Mouse (Mus musculus) heart, embryonic 11.5 days (tissue): ENCODE measurements around the gene Traf3. TPM values are rescaled to one million over a fixed set of nuclear protein-coding genes. Genes with fewer than 3 reads are reported as not detected.

Experiments used
- ATAC-seq: fragments of 200-750 bp; cut with Nextera tagmentation; replicated peaks from 2 replicates; pipeline ENCODE4 v1.8.0; 2017; ENCODE audit warnings: moderate library complexity; ENCODE audit not compliant: insufficient number of reproducible peaks, low FRiP score, low TSS enrichment
- H3K27ac ChIP-seq: fragments of 300-500 bp; sonication (generic); 2 replicates; pipeline ENCODE4 v1.5.1; 2014; ENCODE audit warnings: mild to moderate bottlenecking, low read depth, low read length
- H3K27me3 ChIP-seq: fragments of 300-500 bp; sonication (generic); 2 replicates; pipeline ENCODE4 v1.6.1; 2014; ENCODE audit warnings: mild to moderate bottlenecking, low read length, mixed read lengths; ENCODE audit not compliant: control insufficient read depth, insufficient read depth
- H3K36me3 ChIP-seq: fragments of 300-500 bp; sonication (generic); 2 replicates; pipeline ENCODE4 v1.6.1; 2014; ENCODE audit warnings: mild to moderate bottlenecking, low read length, moderate library complexity, mixed read lengths; ENCODE audit not compliant: control insufficient read depth, insufficient read depth
- H3K4me1 ChIP-seq: fragments of 300-500 bp; sonication (generic); 2 replicates; pipeline ENCODE4 v1.6.1; 2014; ENCODE audit warnings: low read length; ENCODE audit not compliant: control insufficient read depth, insufficient read depth
- H3K4me2 ChIP-seq: fragments of 300-500 bp; sonication (generic); 2 replicates; pipeline ENCODE4 v1.6.1; 2014; ENCODE audit warnings: mild to moderate bottlenecking, moderate library complexity
- H3K4me3 ChIP-seq: fragments of 300-500 bp; sonication (generic); 2 replicates; pipeline ENCODE4 v1.5.1; 2014; ENCODE audit warnings: low read depth, low read length
- H3K9ac ChIP-seq: fragments of 300-500 bp; sonication (generic); 2 replicates; pipeline ENCODE4 v1.6.1; 2014; ENCODE audit warnings: mild to moderate bottlenecking, low read depth, low read length, moderate library complexity
- H3K9me3 ChIP-seq: fragments of 300-500 bp; sonication (generic); replicated peaks from 2 replicates; pipeline ENCODE4 v1.6.1; 2016; ENCODE audit warnings: low read length; ENCODE audit not compliant: control insufficient read depth
- WGBS: fragments of 180-500 bp; shearing (Covaris S2); extraction: QIAGEN DNeasy Blood & Tissue Kit; methylation state at CpG from one replicate; pipeline ENCODE4 v1.1.7; 2014; ENCODE audit not compliant: insufficient replicate concordance; 5-methylcytosine and 5-hydroxymethylcytosine counted together
- polyA plus RNA-seq: library from polyadenylated mRNA; unstranded; fragments of >200 nt; fragmentation: Nextera tagmentation; extraction: Ambion mirVana; gene quantifications from 2 replicates; pipeline ENCODE4 v1.2.1, GENCODE M21; 2014

Traf3 gene
- polyA plus RNA-seq, 1 experiment from 2014 or later: 6.9 TPM

DNA sequence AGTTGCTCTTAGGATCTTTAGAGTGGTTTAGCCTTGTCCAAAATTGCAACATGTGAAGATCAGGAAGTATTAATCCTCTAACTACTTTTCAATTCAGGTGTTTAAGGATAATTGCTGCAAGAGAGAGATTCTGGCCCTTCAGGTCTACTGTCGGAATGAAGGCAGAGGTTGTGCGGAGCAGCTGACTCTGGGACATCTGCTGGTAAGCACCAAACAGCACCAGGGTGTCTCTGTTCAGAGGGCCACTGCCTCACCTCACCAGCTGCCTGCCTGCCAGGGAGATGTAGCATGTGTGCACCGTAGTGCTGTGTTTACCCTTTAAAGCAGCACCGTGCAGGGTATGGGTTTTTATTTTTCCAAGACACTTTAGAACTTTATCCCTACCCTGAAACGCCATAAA is 76.2 kb downstream of the Traf3 start:
- 86% methylated on average over 5 of the region's 5 CpGs for WGBS
- Histone ChIP-seq H3K9ac (no peak overlapping the region), H3K4me3 (no peak overlapping the region), H3K9me3 (no peaks in the 10 kb centered on the region), H3K27me3 (no peaks in the 10 kb centered on the region), H3K4me2 (no peak overlapping the region), H3K4me1 (0 out of 2 replicates have a peak, but pooled peaks cover 2% of the 10 kb centered on the region), H3K27ac (no peak overlapping the region), H3K36me3 (peaks cover 4% of the 10 kb centered on the region)
- ATAC-seq: no peak

DNA sequence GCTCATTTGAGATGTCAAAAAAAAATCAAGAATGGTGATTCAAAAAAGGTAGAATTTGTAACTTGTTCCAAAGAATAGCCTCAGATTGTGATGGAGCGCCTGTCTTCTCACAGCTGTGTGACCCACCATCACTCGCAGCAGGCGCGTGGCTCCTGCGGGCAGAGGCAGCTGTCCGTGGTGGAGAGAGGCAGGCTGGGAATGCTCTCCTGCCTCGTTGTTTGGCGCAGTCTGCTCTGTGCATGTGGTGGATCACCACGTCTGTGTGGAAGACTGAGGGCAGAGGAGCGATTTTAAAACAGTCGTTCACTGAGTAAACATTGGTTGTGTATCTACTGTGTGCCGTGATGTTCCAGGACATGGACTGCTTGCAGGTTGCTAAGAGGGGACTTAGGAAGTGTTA is 77.6 kb downstream of the Traf3 start:
- Histone ChIP-seq H3K36me3 (peaks cover 4% of the 10 kb centered on the region), H3K27ac (no peak overlapping the region), H3K9me3 (no peaks in the 10 kb centered on the region), H3K4me2 (no peak overlapping the region), H3K4me1 (no peaks in the 10 kb centered on the region), H3K9ac (no peak overlapping the region), H3K27me3 (no peaks in the 10 kb centered on the region), H3K4me3 (no peak overlapping the region)
- WGBS: 80% methylated on average over 12 of the region's 12 CpGs
- no peak for ATAC-seq

DNA sequence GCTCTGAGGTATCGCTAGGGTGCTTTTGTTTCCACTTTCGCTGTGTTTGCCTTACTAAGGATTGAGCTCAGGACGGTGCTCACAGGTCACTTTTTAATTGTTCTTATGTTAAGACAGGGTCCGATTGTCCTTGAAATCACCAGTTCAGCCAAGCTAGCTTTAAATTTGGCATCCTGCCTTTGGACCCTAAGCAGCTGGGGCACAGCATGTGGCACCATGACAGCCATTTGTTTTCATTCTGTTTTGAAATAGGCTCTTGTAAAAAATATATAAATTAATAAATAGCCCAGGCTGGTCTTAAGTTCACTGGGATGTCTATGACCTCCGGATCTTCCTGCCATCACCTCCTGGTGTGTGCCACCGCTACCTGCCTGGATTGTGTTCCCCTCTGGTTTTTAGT is 78.9 kb downstream of the Traf3 start:
- no peak for ATAC-seq
- H3K36me3 ChIP-seq: peaks cover 4% of the 10 kb centered on the region
- H3K27ac ChIP-seq: no peak overlapping the region
- no peaks in the 10 kb centered on the region for H3K27me3 ChIP-seq
- no peak overlapping the region for H3K4me2 ChIP-seq
- H3K9ac ChIP-seq: no peak overlapping the region
- H3K4me3 ChIP-seq: no peak overlapping the region
- 82% methylated on average over 6 of the region's 6 CpGs for WGBS
- H3K4me1 ChIP-seq: no peaks in the 10 kb centered on the region
- H3K9me3 ChIP-seq: no peaks in the 10 kb centered on the region

DNA sequence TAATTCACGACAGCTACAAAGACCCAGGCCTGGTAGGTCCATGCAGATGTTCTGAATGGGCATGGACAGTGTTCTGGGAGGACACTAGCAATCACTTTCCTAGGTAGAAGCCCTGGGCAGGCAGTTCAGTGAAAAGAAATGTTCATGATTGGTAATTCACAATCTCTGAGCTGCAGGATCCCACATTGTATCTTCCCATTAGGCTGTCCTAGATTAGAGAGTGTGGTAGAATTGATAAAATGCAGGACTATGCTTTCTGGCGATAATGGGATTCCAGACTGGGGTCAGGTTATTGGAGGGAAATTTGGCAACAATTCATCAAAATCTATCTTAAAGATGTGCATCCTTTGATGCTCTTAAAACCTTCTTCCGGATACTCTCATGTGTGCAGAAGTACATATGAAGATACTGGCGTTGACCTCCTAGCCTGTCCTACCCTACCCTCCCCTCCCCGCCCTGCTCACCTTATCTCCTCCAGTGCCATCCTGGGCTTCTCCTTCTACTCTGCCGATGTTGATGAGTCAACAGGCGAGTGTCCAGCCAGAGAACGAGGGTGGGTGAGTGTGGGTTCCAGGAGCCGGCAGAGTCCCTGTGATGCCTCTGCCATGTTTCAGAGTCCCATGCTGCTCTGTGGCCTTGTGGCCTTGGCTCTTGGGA is 80.8 kb downstream of the Traf3 start:
- H3K36me3 ChIP-seq: peaks cover 4% of the 10 kb centered on the region
- no peaks in the 10 kb centered on the region for H3K27me3 ChIP-seq
- no peaks in the 10 kb centered on the region for H3K9me3 ChIP-seq
- no peak overlapping the region for H3K4me3 ChIP-seq
- WGBS: 67% methylated on average over 9 of the region's 9 CpGs
- no peak for ATAC-seq
- H3K9ac ChIP-seq: no peak overlapping the region
- H3K27ac ChIP-seq: no peak overlapping the region
- H3K4me1 ChIP-seq: no peaks in the 10 kb centered on the region
- H3K4me2 ChIP-seq: no peak overlapping the region

DNA sequence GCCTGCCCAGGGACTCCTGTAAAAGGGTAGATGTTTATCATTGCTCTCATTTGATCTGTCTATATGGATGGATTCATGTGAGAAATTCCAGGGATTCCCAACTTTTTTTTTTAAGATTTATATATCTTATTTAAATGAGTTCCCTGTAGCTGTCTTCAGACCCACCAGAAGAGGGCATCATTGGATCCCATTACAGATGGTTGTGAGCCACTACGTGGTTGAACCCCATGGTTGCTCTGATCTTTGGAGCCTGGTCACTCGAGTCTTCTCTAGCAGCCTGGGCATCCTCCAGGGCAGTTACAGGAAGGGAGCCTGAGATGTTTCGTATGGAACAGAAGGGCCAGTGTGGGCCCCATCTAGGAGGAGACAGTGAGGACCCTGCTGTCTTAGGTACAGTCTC is 82.9 kb downstream of the Traf3 start:
- Histone ChIP-seq H3K4me2 (no peak overlapping the region), H3K4me3 (no peak overlapping the region), H3K27me3 (no peaks in the 10 kb centered on the region), H3K27ac (no peak overlapping the region), H3K9ac (no peak overlapping the region), H3K9me3 (no peaks in the 10 kb centered on the region), H3K4me1 (no peaks in the 10 kb centered on the region), H3K36me3 (no peaks in the 10 kb centered on the region; the same call in 1 of the 2 replicates)
- ATAC-seq: no peak
- WGBS: 45% methylated on average over 3 of the region's 3 CpGs

DNA sequence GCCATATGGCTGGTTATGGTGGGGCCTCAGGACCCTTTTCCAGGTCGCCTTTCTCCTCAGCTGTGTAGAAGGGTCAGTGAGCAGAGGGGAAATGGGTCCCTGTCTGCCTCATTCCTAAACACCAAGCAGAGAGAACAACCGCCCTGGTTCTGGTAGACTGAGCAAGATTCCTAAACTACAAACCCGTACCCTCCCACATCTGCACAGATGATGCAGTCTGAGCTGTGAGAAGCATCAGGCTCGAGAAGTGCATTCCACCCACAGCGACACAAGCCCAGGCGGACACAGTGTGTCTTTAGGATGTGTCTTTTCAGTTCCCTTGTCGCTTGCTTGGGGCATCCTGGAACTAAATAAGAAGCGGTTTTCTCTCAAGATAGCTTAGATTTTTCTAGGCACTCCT is 83.9 kb downstream of the Traf3 start:
- 86% methylated on average over 8 of the region's 8 CpGs for WGBS
- H3K9ac ChIP-seq: no peak overlapping the region
- ATAC-seq: no peak
- H3K4me2 ChIP-seq: no peak overlapping the region
- H3K4me3 ChIP-seq: no peak overlapping the region
- H3K9me3 ChIP-seq: no peaks in the 10 kb centered on the region
- no peaks in the 10 kb centered on the region for H3K4me1 ChIP-seq
- H3K27me3 ChIP-seq: no peaks in the 10 kb centered on the region
- H3K36me3 ChIP-seq: no peaks in the 10 kb centered on the region; the same call in 1 of the 2 replicates
- H3K27ac ChIP-seq: no peak overlapping the region

DNA sequence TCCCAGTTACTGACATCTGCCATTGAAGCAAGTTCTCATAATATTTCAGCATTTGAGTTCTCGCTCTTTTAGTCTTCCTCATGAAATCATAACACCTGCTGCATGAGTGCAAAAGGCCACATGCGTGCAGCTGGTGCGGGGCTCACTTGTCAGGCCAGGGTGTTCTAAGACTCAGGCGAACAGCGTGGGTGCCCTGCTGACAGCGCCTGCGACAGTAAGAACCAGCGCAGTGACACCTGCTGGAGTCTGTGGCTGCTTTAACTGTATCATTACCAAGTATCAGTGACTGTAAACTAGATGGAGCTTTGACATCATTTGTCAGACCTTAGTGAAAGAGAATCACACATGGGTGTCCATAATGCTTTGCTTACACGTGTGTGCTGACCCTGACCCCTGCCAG is 85.1 kb downstream of the Traf3 start:
- no peaks in the 10 kb centered on the region for H3K27me3 ChIP-seq
- no peak overlapping the region for H3K9ac ChIP-seq
- H3K4me2 ChIP-seq: no peak overlapping the region
- H3K27ac ChIP-seq: no peak overlapping the region
- no peaks in the 10 kb centered on the region for H3K9me3 ChIP-seq
- no peak overlapping the region for H3K4me3 ChIP-seq
- WGBS: 63% methylated on average over 9 of the region's 9 CpGs
- ATAC-seq: no peak
- H3K36me3 ChIP-seq: peaks cover under 1% of the 10 kb centered on the region
- H3K4me1 ChIP-seq: no peaks in the 10 kb centered on the region

DNA sequence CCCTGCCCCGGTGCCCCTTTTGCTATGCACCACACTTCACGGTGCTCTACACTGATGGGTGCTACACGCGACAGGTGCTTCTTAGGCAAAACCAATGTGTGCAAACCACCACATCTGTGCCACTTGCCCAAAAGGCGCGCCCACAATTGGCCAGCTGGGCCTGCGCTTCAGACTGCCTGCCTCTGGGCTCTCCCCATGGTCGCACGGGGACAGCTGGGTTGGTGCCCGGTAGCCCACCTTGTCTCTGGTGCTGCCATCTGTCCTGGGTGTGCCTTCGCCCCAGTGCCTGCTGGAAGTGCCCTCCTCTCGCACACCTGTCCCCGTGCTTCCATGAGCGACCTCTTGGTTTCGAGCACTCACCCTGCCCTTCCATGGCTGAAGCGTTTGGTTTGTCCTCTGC is 97.5 kb downstream of the Traf3 start:
- Histone ChIP-seq H3K27ac (no peak overlapping the region), H3K27me3 (peaks cover 2% of the 10 kb centered on the region; the same call in 1 of the 2 replicates), H3K4me2 (no peak overlapping the region), H3K36me3 (peaks cover 2% of the 10 kb centered on the region; the same call in 1 of the 2 replicates), H3K4me3 (no peak overlapping the region), H3K4me1 (no peaks in the 10 kb centered on the region), H3K9ac (no peak overlapping the region), H3K9me3 (no peaks in the 10 kb centered on the region)
- ATAC-seq: no peak
- 90% methylated on average over 16 of the region's 16 CpGs for WGBS

DNA sequence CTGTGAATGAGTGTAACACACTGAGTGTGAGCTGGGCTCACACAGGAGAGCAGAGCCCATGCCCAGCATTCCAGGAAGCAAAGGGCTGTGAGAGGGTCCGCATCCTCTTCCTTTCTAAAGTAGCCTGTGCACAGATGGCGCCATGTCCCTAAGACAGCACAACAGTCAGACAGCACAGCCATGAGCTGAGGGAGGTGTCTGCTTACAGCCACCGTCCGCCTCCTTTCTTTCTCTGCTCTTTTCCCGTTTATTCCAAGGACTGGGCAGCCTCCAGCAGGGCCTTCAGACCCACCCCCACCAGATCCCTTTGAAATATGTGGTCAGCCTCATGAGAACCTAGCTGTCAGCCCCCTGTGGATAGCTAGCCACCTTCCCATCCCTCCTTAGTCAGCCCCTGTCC is 99.0 kb downstream of the Traf3 start:
- Histone ChIP-seq H3K4me2 (no peak overlapping the region), H3K27me3 (peaks cover 16% of the 10 kb centered on the region)
- ATAC-seq: no peak

More for the DNA sequence above, 99.0 kb downstream of the Traf3 start:
- WGBS: 74% methylated on average over 5 of the region's 5 CpGs
- Histone ChIP-seq H3K27ac (no peak overlapping the region), H3K9me3 (no peaks in the 10 kb centered on the region), H3K36me3 (no peaks in the 10 kb centered on the region), H3K4me1 (no peaks in the 10 kb centered on the region), H3K4me3 (no peak overlapping the region), H3K9ac (no peak overlapping the region)
